Mouse (Mus musculus): Measurements from ENCODE around the gene Rnf141.

- no peak for TF ChIP-seq CTCF (conservative IDR thresholded peaks at IDR 0.05; ENCODE audit: low read length)
- no peak for TF ChIP-seq NANOG (IDR thresholded peaks at IDR 0.05; ENCODE audit: borderline replicate concordance, low read length)
These were observed 73.3 kb downstream of the Rnf141 start for GRCm38 (mm10) chr7:110770949-110771348.
